Mouse (Mus musculus): ENCODE data around the gene Apbb2.

DNA sequence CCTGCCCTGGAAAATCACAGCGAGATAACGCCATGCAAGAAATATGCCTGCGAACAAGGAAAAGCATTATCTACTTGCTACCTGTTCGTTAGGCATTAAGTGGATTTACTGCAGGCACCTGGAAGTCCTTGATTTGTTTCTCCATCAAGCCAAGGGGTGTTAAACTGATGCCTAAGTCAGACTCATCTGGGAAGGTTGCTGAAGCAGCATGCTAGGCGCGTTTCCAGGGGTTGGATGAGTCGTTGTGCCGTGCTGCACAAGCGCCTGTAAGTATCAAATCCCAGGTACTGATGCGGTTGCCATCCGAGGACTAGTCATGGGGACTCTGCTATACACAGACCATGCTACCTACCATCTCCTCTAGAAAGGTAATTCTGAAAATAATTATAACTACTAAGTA, 611 bp upstream of the Apbb2 start:
- TF ChIP-seq CTCF (IDR thresholded peaks at IDR 0.05; ENCODE audit: borderline replicate concordance, insufficient read depth, low read depth, low read length) (no peak), POLR2A (IDR thresholded peaks at IDR 0.05; ENCODE audit: borderline replicate concordance, insufficient read depth, low read length) (no peak)
